Comparison of ENCODE assay signal across 9 mouse cellular contexts in genomic region chr12:8916378-8916777, GRCm38 (mm10). TPM values are rescaled to one million over a fixed set of nuclear protein-coding genes. Genes with fewer than 3 reads are reported as not detected.
DNase-seq lines count a peak whose midpoint lies in the region; ATAC-seq and TF ChIP-seq lines count a peak whose summit lies in the region.
"Had no signal": no experiment of that assay in that cellular context is flagged by ENCODE, and none has a peak within 500 bp of the region (broad histone marks: within the 10 kb centered on the region; RNA-seq: fewer than 3 reads in every experiment).

No protein-coding gene starts in this region.

- no peaks in the 10 kb centered on the region for H3K36me3 ChIP-seq in E14TG2a.4 (ENCODE audit: insufficient read depth, low read length)
- H3K36me3 ChIP-seq in embryonic facial prominence, embryonic 14.5 days (ENCODE audit: control insufficient read depth, insufficient read depth, low read length) = no peaks in the 10 kb centered on the region
- H3K36me3 ChIP-seq in heart, embryonic 16.5 days (ENCODE audit: control insufficient read depth, insufficient read depth) = no peaks in the 10 kb centered on the region

- H3K27me3 ChIP-seq in E14TG2a.4 (ENCODE audit: insufficient read depth, low read length) = peaks cover 6% of the 10 kb centered on the region; the same call in 1 of the 2 replicates
- H3K27me3 ChIP-seq in embryonic facial prominence, embryonic 14.5 days (replicated peaks; ENCODE audit: control insufficient read depth, insufficient read depth, low read length) = no peaks in the 10 kb centered on the region
- no peaks in the 10 kb centered on the region for H3K27me3 ChIP-seq in heart, embryonic 16.5 days (ENCODE audit: control insufficient read depth, insufficient read depth, low read length)

- no peaks in the 10 kb centered on the region for H3K9me3 ChIP-seq in E14TG2a.4 (ENCODE audit: low read length)
- no peaks in the 10 kb centered on the region for H3K9me3 ChIP-seq in embryonic facial prominence, embryonic 14.5 days (ENCODE audit: control insufficient read depth, low read length)
- H3K9me3 ChIP-seq in heart, embryonic 16.5 days (replicated peaks; ENCODE audit: control insufficient read depth, low read length) = no peaks in the 10 kb centered on the region
- H3K9me3 ChIP-seq: megakaryocyte, embryonic 14.5 days had no signal

- H3K4me2 ChIP-seq in embryonic facial prominence, embryonic 14.5 days (ENCODE audit: low read depth, low read length) = no peak overlapping the region
- no peak overlapping the region for H3K4me2 ChIP-seq in heart, embryonic 16.5 days (ENCODE audit: low read depth, low read length)

- peak; percentile 41 for DNase-seq in R1 (ENCODE audit: low read depth, low spot score)
- DNase-seq in embryonic facial prominence, embryonic 14.5 days (ENCODE audit: low spot score) = no peak
- peak; percentile 30 for DNase-seq in layer of hippocampus, adult 9-11 months
- peak; percentile 35 for DNase-seq in ovary, postnatal 10 days (ENCODE audit: low spot score)

- H3K4me3 ChIP-seq in E14TG2a.4 (replicated peaks; ENCODE audit: low read length) = peak overlapping the region; percentile 52
- H3K4me3 ChIP-seq in embryonic facial prominence, embryonic 14.5 days (ENCODE audit: low read depth, low read length) = no peak overlapping the region
- H3K4me3 ChIP-seq in heart, embryonic 16.5 days (ENCODE audit: low read length) = no peak overlapping the region
- H3K4me3 ChIP-seq: megakaryocyte, embryonic 14.5 days had no signal

- H3K9ac ChIP-seq in embryonic facial prominence, embryonic 14.5 days (ENCODE audit: low read depth, low read length) = peak overlapping the region; percentile 17
- H3K9ac ChIP-seq in heart, embryonic 16.5 days (ENCODE audit: low read length) = peak overlapping the region; percentile 26; the same call in 1 of the 2 replicates

- peak overlapping the region; percentile 49 for H3K27ac ChIP-seq in embryonic facial prominence, embryonic 14.5 days (replicated peaks; ENCODE audit: low read depth, low read length)
- H3K27ac ChIP-seq in heart, embryonic 16.5 days (ENCODE audit: low read length) = peak overlapping the region; percentile 19

- H3K4me1 ChIP-seq in E14TG2a.4 (replicated peaks; ENCODE audit: low read depth, low read length) = peaks cover 72% of the 10 kb centered on the region
- peaks cover 39% of the 10 kb centered on the region for H3K4me1 ChIP-seq in embryonic facial prominence, embryonic 14.5 days (ENCODE audit: control insufficient read depth, insufficient read depth, low read length)
- peaks cover 30% of the 10 kb centered on the region for H3K4me1 ChIP-seq in heart, embryonic 16.5 days (ENCODE audit: control insufficient read depth, insufficient read depth, low read length)

- no peak for ATAC-seq in embryonic facial prominence, embryonic 14.5 days (ENCODE audit: low read depth)
- 0 out of 2 replicates have a peak, but pooled peaks have one; percentile 19 for ATAC-seq in heart, embryonic 16.5 days (replicated peaks; ENCODE audit: extremely low read depth, insufficient read depth, low FRiP score)
- no peak for ATAC-seq in erythroid progenitor cell, adult 5-6 weeks (replicated peaks; ENCODE audit: low FRiP score, poor library complexity, severe bottlenecking)

- no peak for TF ChIP-seq CTCF in E14TG2a.4 (conservative IDR thresholded peaks at IDR 0.05; ENCODE audit: low read length)

- WGBS in embryonic facial prominence, embryonic 14.5 days = 43% methylated on average over 5 of the region's 5 CpGs
- WGBS in heart, embryonic 16.5 days = 30% methylated on average over 5 of the region's 5 CpGs

RNA-seq across cellular contexts. Expression of gene Laptm4a, which starts 5.1 kb away (rescaled TPM):
- polyA plus RNA-seq in embryonic facial prominence, embryonic 14.5 days (2014; fragmentation: Nextera tagmentation; extraction: Ambion mirVana) = 386 and 396 TPM in 2 replicates
- polyA plus RNA-seq in heart, embryonic 16.5 days (2015; fragmentation: Nextera tagmentation; extraction: Ambion mirVana) = 283 and 313 TPM in 2 replicates
- total RNA-seq in erythroid progenitor cell, adult 5-6 weeks (2015; ENCODE audit: low replicate concordance) = 102 and 129 TPM in 2 replicates
- 123 and 145 TPM in 2 replicates for total RNA-seq in erythroid progenitor cell, adult 5-6 weeks (2017; ENCODE audit: low replicate concordance)

RNA-seq across cellular contexts. Expression of gene Matn3, which starts 31.4 kb away (rescaled TPM):
- 11.1 and 22.0 TPM in 2 replicates for polyA plus RNA-seq in embryonic facial prominence, embryonic 14.5 days (2014; fragmentation: Nextera tagmentation; extraction: Ambion mirVana)
- polyA plus RNA-seq in heart, embryonic 16.5 days (2015; fragmentation: Nextera tagmentation; extraction: Ambion mirVana) = 0.54 and 0.63 TPM in 2 replicates
- not detected in 2 replicates for total RNA-seq in erythroid progenitor cell, adult 5-6 weeks (2015; ENCODE audit: low replicate concordance)
- total RNA-seq in erythroid progenitor cell, adult 5-6 weeks (2017; ENCODE audit: low replicate concordance) = not detected in 2 replicates
- total RNA-seq: common myeloid progenitor, adult 5-6 weeks had no signal

RNA-seq across cellular contexts. Expression of gene Wdr35, which starts 57.3 kb away (rescaled TPM):
- polyA plus RNA-seq in embryonic facial prominence, embryonic 14.5 days (2014; fragmentation: Nextera tagmentation; extraction: Ambion mirVana) = 19.9 and 20.1 TPM in 2 replicates
- 14.4 and 14.7 TPM in 2 replicates for polyA plus RNA-seq in heart, embryonic 16.5 days (2015; fragmentation: Nextera tagmentation; extraction: Ambion mirVana)
- 1.3 and 2.5 TPM in 2 replicates for total RNA-seq in erythroid progenitor cell, adult 5-6 weeks (2015; ENCODE audit: low replicate concordance)
- total RNA-seq in erythroid progenitor cell, adult 5-6 weeks (2017; ENCODE audit: low replicate concordance) = 1.5 and 2.6 TPM in 2 replicates
